Mouse (Mus musculus): ENCODE results near the gene Sirt1. TPM values are rescaled to one million over a fixed set of nuclear protein-coding genes. Genes with fewer than 3 reads are reported as not detected.

Gene Sirt1
- 2.2 and 2.9 TPM in 2 replicates for polyA plus RNA-seq (2015; fragmentation: Nextera tagmentation; extraction: Ambion mirVana)

GRCm38 (mm10) chr10:63381498-63382280 is at the start of gene Sirt1:
Gene Sirt1 (minus strand): TSS chr10:63381704.

GRCm38 (mm10) chr10:63429785-63430305 is 48.3 kb upstream of the Sirt1 start, which contains the start of gene Ctnna3:
Gene Ctnna3 (plus strand): TSS chr10:63430098.

GRCm38 (mm10) chr10:63421739-63422735 is 40.5 kb upstream of the Sirt1 start, which contains the start of gene Gm7075:
Gene Gm7075 (minus strand): TSS chr10:63421789.

GRCm38 (mm10) chr10:63382372-63383279 is 1.1 kb upstream of the Sirt1 start, which contains the start of gene Dnajc12:
Gene Dnajc12 (plus strand): TSS chr10:63382443.

Other genes starting within 250 kb of the Sirt1 start
- gene Mypn, start 177.8 kb downstream of the Sirt1 start, polyA plus RNA-seq (2015; fragmentation: Nextera tagmentation; extraction: Ambion mirVana) = 0.75 and 1.0 TPM in 2 replicates
- 42.0 and 47.9 TPM in 2 replicates for gene Herc4, start 137.9 kb downstream of the Sirt1 start, polyA plus RNA-seq (2015; fragmentation: Nextera tagmentation; extraction: Ambion mirVana)
- gene Dnajc12, start 739 bp upstream of the Sirt1 start, polyA plus RNA-seq (2015; fragmentation: Nextera tagmentation; extraction: Ambion mirVana) = 3.8 and 5.1 TPM in 2 replicates
- not detected in 2 replicates for gene Gm7075, start 40.1 kb upstream of the Sirt1 start, polyA plus RNA-seq (2015; fragmentation: Nextera tagmentation; extraction: Ambion mirVana)
- gene Ctnna3, start 48.4 kb upstream of the Sirt1 start, polyA plus RNA-seq (2015; fragmentation: Nextera tagmentation; extraction: Ambion mirVana) = 0.18 and 0.33 TPM in 2 replicates

Measured in urinary bladder, postnatal 0 days (tissue).